Mouse (Mus musculus): ENCODE results near the gene Sash3. TPM values are rescaled to one million over a fixed set of nuclear protein-coding genes. Genes with fewer than 3 reads are reported as not detected.

The Sash3 gene
- total and polyA plus RNA-seq, 3 experiments = 0.31 to 1.2 TPM; not detected in 1

DNA sequence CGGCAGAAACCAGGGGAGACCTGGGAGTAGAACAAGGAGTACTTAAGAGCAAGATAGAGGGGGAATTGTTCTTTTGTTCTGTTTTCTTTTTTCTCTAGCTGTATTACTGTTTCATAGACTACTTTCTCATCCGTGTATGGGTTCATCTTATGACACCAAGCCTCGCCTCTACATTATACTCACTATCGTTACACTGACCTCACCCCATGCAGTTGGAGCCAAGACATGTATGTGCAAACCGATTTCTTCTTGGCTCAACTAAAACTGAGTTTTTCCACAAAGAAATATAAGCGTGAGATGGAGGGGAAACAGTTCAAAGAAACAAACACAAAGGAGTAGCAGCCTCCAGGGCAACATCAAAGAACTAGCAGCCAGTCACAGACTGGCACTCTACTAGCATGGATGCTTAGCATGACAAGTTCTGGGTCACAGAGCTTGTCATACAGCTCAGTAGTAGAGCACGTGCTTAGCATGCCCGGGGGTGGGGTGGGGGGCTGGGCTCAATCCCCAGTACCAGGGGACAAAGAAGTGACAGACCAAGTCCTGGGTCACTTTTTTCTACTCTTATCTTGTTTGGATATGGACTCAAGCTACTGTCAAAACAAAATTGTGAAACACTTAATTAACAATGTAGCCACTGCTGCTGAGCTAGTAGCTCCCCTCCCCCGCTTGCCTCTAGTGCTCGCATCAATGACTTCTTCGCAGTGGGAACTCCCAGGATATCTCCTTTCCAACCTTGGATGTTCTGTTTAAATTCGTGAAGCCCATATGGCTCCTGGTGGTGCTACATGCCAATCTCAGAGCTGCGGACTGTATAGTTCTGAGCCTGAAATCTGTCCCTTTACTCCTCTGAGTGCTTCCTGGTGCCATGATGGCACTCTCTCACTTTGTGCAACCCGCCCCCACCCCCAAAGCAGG, 47.3 kb downstream of the Sash3 start:
- Histone ChIP-seq H3K4me1 (ENCODE audit: control insufficient read depth in 1 of 2, insufficient read depth in 2 of 2, low read length in 2 of 2) (no peaks in the 10 kb centered on the region), H3K9ac (ENCODE audit: control insufficient read depth, low read depth, low read length, poor library complexity, severe bottlenecking) (no peak overlapping the region), H3K27ac (ENCODE audit: control insufficient read depth, low read depth, low read length) (no peak overlapping the region), H3K9me3 (replicated peaks; ENCODE audit: insufficient read depth, low read length) (no peaks in the 10 kb centered on the region), H3K27me3 (ENCODE audit: control insufficient read depth in 1 of 2, insufficient read depth in 2 of 2, low read length in 2 of 2) (no peaks in the 10 kb centered on the region), H3K79me2 (ENCODE audit: control insufficient read depth, insufficient read depth, low read length, poor library complexity) (no peaks in the 10 kb centered on the region), H3K36me3 (ENCODE audit: control insufficient read depth in 1 of 2, insufficient read depth in 2 of 2, low read length in 2 of 2) (no peaks in the 10 kb centered on the region), H3K4me3 (ENCODE audit: control insufficient read depth in 1 of 2, insufficient read depth in 1 of 2, low read depth in 2 of 2, low read length in 2 of 2) (no peak overlapping the region)
- TF ChIP-seq KAT2A (conservative IDR thresholded peaks at IDR 0.05; ENCODE audit: low read depth, low read length) (no peak), ELF1 (IDR thresholded peaks at IDR 0.05; ENCODE audit: low read depth, low read length) (no peak), MAZ (IDR thresholded peaks at IDR 0.05; ENCODE audit: low read depth, low read length) (no peak), ZKSCAN1 (IDR thresholded peaks at IDR 0.05; ENCODE audit: low read depth, low read length) (no peak), POLR2AphosphoS5 (IDR thresholded peaks at IDR 0.05; ENCODE audit: borderline replicate concordance, low read depth, low read length) (no peak), MAX (IDR thresholded peaks at IDR 0.05; ENCODE audit: low read length) (no peak), USF2 (IDR thresholded peaks at IDR 0.05; ENCODE audit: borderline replicate concordance in 1 of 2, insufficient read depth in 1 of 2, low read depth in 1 of 2, low read length in 2 of 2) (no peak), GABPA (IDR thresholded peaks at IDR 0.05; ENCODE audit: low read depth, low read length) (no peak), ZMIZ1 (IDR thresholded peaks at IDR 0.05; ENCODE audit: low read depth, low read length) (no peak), UBTF (IDR thresholded peaks at IDR 0.05; ENCODE audit: borderline replicate concordance, insufficient read depth, low read depth, low read length) (no peak), SMC3 (IDR thresholded peaks at IDR 0.05; ENCODE audit: low read depth, low read length) (no peak)
- DNase-seq (ENCODE audit: low read depth, low spot score) = no peak

- H3K9ac ChIP-seq (ENCODE audit: control insufficient read depth, low read depth, low read length, poor library complexity, severe bottlenecking) = no peak overlapping the region
- H3K27me3 ChIP-seq (ENCODE audit: control insufficient read depth in 1 of 2, insufficient read depth in 2 of 2, low read length in 2 of 2) = no peaks in the 10 kb centered on the region
- H3K27ac ChIP-seq (ENCODE audit: control insufficient read depth, low read depth, low read length) = no peak overlapping the region
- TF ChIP-seq RCOR1 (IDR thresholded peaks at IDR 0.05; ENCODE audit: low read depth, low read length) (no peak), RAD21 (IDR thresholded peaks at IDR 0.05; ENCODE audit: low read depth, low read length) (no peak), HCFC1 (IDR thresholded peaks at IDR 0.05; ENCODE audit: low read depth, low read length) (no peak), NRF1 (IDR thresholded peaks at IDR 0.05; ENCODE audit: insufficient read depth, low read depth, low read length, poor library complexity, severe bottlenecking) (no peak), MXI1 (IDR thresholded peaks at IDR 0.05; ENCODE audit: low read depth, low read length) (no peak), MAFK (IDR thresholded peaks at IDR 0.05; ENCODE audit: borderline replicate concordance, low read depth, low read length) (no peak), CTCF (IDR thresholded peaks at IDR 0.05 in 2 of 3, conservative IDR thresholded peaks at IDR 0.05 in 1 of 3; ENCODE audit: control insufficient read depth in 1 of 3, insufficient read depth in 1 of 3, low read depth in 2 of 3, low read length in 3 of 3, poor library complexity in 1 of 3, severe bottlenecking in 1 of 3) (no peak), SIN3A (IDR thresholded peaks at IDR 0.05; ENCODE audit: low read length) (no peak), UBTF (IDR thresholded peaks at IDR 0.05; ENCODE audit: borderline replicate concordance, insufficient read depth, low read depth, low read length) (no peak), CHD2 (IDR thresholded peaks at IDR 0.05; ENCODE audit: low read length) (no peak), EP300 (IDR thresholded peaks at IDR 0.05; ENCODE audit: low read depth in 1 of 2, low read length in 2 of 2) (no peak)
- DNase-seq (ENCODE audit: low read depth, low spot score) = no peak
- H3K79me2 ChIP-seq (ENCODE audit: control insufficient read depth, insufficient read depth, low read length, poor library complexity) = no peaks in the 10 kb centered on the region
- H3K9me3 ChIP-seq (replicated peaks; ENCODE audit: insufficient read depth, low read length) = no peaks in the 10 kb centered on the region
- no peaks in the 10 kb centered on the region for H3K36me3 ChIP-seq (ENCODE audit: control insufficient read depth in 1 of 2, insufficient read depth in 2 of 2, low read length in 2 of 2)
- no peaks in the 10 kb centered on the region for H3K4me1 ChIP-seq (ENCODE audit: control insufficient read depth in 1 of 2, insufficient read depth in 2 of 2, low read length in 2 of 2)
- no peak overlapping the region for H3K4me3 ChIP-seq (ENCODE audit: control insufficient read depth in 1 of 2, insufficient read depth in 1 of 2, low read depth in 2 of 2, low read length in 2 of 2)
Observed at GRCm38 (mm10) chrX:48197856-48198255, 51.6 kb downstream of the Sash3 start.
